Mouse (Mus musculus) central nervous system, embryonic 18 days (tissue): ENCODE measurements around the gene Fam43a. TPM values are rescaled to one million over a fixed set of nuclear protein-coding genes. Genes with fewer than 3 reads are reported as not detected.

Experiments used
- polyA plus RNA-seq: library from polyadenylated mRNA; depleted of rRNA; stranded (reverse); fragments of >200 nt; gene quantifications from 2 replicates; pipeline ENCODE4 v1.2.3, GENCODE M21; 2012; rRNA removed

Fam43a gene
- polyA plus RNA-seq = 7.5 and 9.1 TPM in 2 replicates

DNA sequence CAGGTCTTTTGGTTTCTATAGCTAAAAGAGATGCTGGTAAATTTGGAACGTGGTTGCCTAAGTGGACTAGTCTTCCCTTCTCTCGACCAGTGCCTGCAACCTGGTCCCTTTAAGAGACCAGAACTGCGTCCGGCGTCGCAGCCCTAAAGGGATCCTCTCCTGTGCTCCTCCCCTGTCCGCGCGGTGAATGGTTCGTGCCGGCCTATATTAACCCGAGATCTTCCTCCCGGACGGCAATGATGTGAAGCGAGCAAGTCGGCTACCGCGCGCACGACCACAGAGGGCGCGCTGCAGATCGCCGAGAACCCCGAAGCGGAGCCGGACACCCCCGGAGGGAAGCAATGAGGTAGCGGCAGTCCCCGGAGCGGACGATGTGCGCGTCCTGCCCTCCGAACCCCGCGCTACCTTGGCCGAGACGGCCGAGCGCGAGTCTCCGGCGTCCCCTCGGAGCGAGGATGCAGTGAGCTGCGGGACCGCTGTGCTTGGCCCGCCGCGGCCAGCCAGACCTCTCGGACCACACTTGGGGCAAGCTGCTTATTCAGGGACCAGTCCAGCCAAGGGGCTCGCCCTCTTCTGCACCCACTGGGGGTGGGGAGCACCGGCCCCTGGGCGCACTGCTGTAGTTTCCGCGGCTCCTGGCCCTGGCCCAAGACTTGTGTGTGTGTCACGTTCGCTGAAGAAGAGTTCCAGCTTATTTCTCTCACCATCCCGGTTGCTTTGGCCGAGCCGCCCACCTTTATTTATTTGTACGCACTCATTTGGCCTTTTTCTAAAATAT, at the start of gene Fam43a:
Fam43a (plus strand) TSS at position 233 of the 778 bp plus-strand sequence.

DNA sequence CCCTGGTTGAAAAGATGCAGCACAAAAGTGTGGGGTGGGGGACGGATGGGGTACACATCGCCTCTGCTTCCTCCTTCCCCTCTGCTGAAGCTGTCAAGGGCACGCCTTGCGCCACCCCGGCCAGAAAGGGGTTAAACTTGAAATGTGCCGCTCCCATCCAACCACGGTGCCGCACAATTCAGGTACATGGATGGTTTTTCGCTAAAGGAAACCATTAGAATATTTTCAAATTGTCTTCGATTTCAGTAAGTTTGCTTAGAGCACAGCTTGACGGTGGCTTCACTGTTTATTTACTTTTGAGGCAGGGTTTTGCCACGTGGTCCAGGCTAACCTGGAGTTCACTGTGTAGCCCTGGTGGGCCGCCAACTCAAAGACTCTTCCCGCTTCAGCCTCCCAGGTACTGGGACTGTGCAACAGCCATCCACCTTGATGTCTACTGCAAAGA, 48.8 kb upstream of the Fam43a start, which contains the start of gene Tmem44:
Tmem44 (minus strand) TSS at position 95 of the 445 bp plus-strand sequence.

DNA sequence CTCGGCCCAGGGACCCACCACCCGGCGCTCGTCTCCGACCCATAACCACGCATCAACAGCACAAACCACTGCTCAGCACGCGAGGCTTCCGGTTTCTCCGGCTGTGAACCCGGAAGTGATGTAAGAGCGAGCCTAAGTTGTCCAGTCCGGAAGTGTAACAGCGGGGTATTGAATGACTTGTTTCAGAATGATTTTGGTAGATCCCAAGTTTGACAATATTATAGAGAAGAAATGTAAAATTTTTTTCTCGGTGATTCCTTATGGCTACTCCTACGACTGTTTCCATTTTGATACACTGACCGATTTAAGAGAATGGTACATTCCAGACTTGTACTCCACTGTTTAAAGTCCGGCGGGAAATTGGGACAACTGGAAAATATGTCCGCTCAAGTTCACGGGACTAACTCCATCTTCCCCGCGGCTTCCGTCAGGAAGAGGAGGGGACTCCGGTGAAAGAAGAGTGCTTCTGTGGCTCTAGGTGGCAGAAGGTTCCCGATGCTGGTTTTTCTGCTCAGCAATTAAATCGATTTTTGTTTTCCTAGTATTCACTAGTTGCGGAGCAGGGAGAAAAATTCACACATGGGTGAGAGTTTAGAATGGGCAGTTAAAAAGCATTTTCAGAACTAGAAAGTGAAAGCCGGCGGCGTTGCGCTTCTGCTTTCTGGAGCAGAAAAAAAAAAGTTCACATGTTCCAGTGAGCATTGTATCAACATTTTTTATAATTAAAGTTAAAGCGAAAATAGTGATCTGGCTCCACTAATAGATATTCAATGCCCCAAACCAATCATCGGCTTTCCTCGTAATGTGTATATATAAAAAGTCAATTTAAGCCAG, 11.8 kb upstream of the Fam43a start, which contains the start of gene Lsg1:
Lsg1 (minus strand) TSS at position 99 of the 834 bp plus-strand sequence.

Other genes starting within 250 kb of the Fam43a start
- 39.1 and 41.2 TPM in 2 replicates for gene Atp13a3, start 193.7 kb upstream of the Fam43a start, polyA plus RNA-seq
- gene Tmem44, start 48.9 kb upstream of the Fam43a start, polyA plus RNA-seq = 148 and 170 TPM in 2 replicates
- 24.3 and 24.9 TPM in 2 replicates for gene Lsg1, start 12.1 kb upstream of the Fam43a start, polyA plus RNA-seq